Mouse (Mus musculus) liver, embryonic 16.5 days (tissue): ENCODE data around the gene Zranb3. TPM values are rescaled to one million over a fixed set of nuclear protein-coding genes. Genes with fewer than 3 reads are reported as not detected.

Experiments
- ATAC-seq: fragments of 200-750 bp; cut with Nextera tagmentation; 2 replicates; pipeline ENCODE4 v1.8.0; 2017; ENCODE audit warnings: low read depth, mild to moderate bottlenecking, moderate number of reproducible peaks, moderate library complexity
- H3K27ac ChIP-seq: fragments of 300-500 bp; sonication (generic); 2 replicates; pipeline ENCODE4 v1.5.1; 2014; ENCODE audit warnings: mild to moderate bottlenecking, low read length
- H3K27me3 ChIP-seq: fragments of 300-500 bp; sonication (generic); 2 replicates; pipeline ENCODE4 v1.6.1; 2014; ENCODE audit warnings: low read depth, low read length, mixed read lengths; ENCODE audit not compliant: control insufficient read depth, insufficient read depth
- H3K36me3 ChIP-seq: fragments of 300-500 bp; sonication (generic); 2 replicates; pipeline ENCODE4 v1.6.1; 2014; ENCODE audit warnings: mild to moderate bottlenecking; ENCODE audit not compliant: control insufficient read depth, insufficient read depth
- H3K4me1 ChIP-seq: fragments of 300-500 bp; sonication (generic); 2 replicates; pipeline ENCODE4 v1.6.1; 2014; ENCODE audit warnings: low read depth, low read length, mixed read lengths; ENCODE audit not compliant: control insufficient read depth
- H3K4me2 ChIP-seq: fragments of 300-500 bp; sonication (generic); 2 replicates; pipeline ENCODE4 v1.6.1; 2014; ENCODE audit warnings: low read depth, low read length, mixed read lengths
- H3K4me3 ChIP-seq: fragments of 300-500 bp; sonication (generic); 2 replicates; pipeline ENCODE4 v1.5.1; 2014; ENCODE audit warnings: low read depth, mild to moderate bottlenecking, low read length
- H3K9ac ChIP-seq: fragments of 300-500 bp; sonication (generic); 2 replicates; pipeline ENCODE4 v1.6.1; 2014; ENCODE audit warnings: low read depth, low read length
- H3K9me3 ChIP-seq: fragments of 300-500 bp; sonication (generic); replicated peaks from 2 replicates; pipeline ENCODE4 v1.6.1; 2016; ENCODE audit warnings: low read length; ENCODE audit not compliant: control insufficient read depth
- WGBS: fragments of 180-500 bp; shearing (Covaris S2); extraction: QIAGEN DNeasy Blood & Tissue Kit; methylation state at CpG from one replicate; pipeline ENCODE4 v1.1.7; 2014; ENCODE audit not compliant: insufficient replicate concordance; 5-methylcytosine and 5-hydroxymethylcytosine counted together
- polyA plus RNA-seq: library from polyadenylated mRNA; unstranded; fragments of >200 nt; fragmentation: Nextera tagmentation; extraction: Ambion mirVana; gene quantifications from 2 replicates; pipeline ENCODE4 v1.2.1, GENCODE M21; 2015

The Zranb3 gene
- polyA plus RNA-seq, 1 experiment from 2014 or later, result 3.4 TPM

GRCm38 (mm10) chr1:128064716-128065115 is 38.1 kb downstream of the Zranb3 start:
- Histone ChIP-seq H3K4me3 (no peak overlapping the region), H3K4me2 (no peak overlapping the region), H3K27ac (no peak overlapping the region), H3K27me3 (no peaks in the 10 kb centered on the region), H3K36me3 (no peaks in the 10 kb centered on the region), H3K9me3 (no peaks in the 10 kb centered on the region), H3K4me1 (no peaks in the 10 kb centered on the region; the same call in none of the 2 replicates), H3K9ac (no peak overlapping the region)
- no peak for ATAC-seq
- WGBS, result 77% methylated on average over 6 of the region's 6 CpGs

GRCm38 (mm10) chr1:128062167-128062566 is 40.7 kb downstream of the Zranb3 start:
- H3K27me3 ChIP-seq, result no peaks in the 10 kb centered on the region
- no peak overlapping the region for H3K9ac ChIP-seq
- H3K9me3 ChIP-seq, result no peaks in the 10 kb centered on the region
- no peaks in the 10 kb centered on the region; the same call in 1 of the 2 replicates for H3K4me1 ChIP-seq
- H3K36me3 ChIP-seq, result no peaks in the 10 kb centered on the region
- no peak overlapping the region for H3K27ac ChIP-seq
- ATAC-seq, result no peak
- H3K4me2 ChIP-seq, result no peak overlapping the region
- H3K4me3 ChIP-seq, result no peak overlapping the region
- 29% methylated on average over 1 of the region's 1 CpGs for WGBS

GRCm38 (mm10) chr1:128061401-128061800 is 41.4 kb downstream of the Zranb3 start:
- H3K27ac ChIP-seq, result no peak overlapping the region
- H3K27me3 ChIP-seq, result no peaks in the 10 kb centered on the region
- H3K9me3 ChIP-seq, result no peaks in the 10 kb centered on the region
- H3K36me3 ChIP-seq, result no peaks in the 10 kb centered on the region
- H3K4me3 ChIP-seq, result no peak overlapping the region
- no peak overlapping the region for H3K4me2 ChIP-seq
- no peaks in the 10 kb centered on the region; the same call in 1 of the 2 replicates for H3K4me1 ChIP-seq
- 47% methylated on average over 1 of the region's 1 CpGs for WGBS
- no peak for ATAC-seq
- no peak overlapping the region for H3K9ac ChIP-seq

GRCm38 (mm10) chr1:128060655-128061344 is 42.0 kb downstream of the Zranb3 start:
- no peaks in the 10 kb centered on the region for H3K9me3 ChIP-seq
- no peaks in the 10 kb centered on the region for H3K36me3 ChIP-seq
- no peak overlapping the region for H3K9ac ChIP-seq
- no peaks in the 10 kb centered on the region for H3K27me3 ChIP-seq
- H3K4me3 ChIP-seq, result no peak overlapping the region
- no peak overlapping the region for H3K4me2 ChIP-seq
- WGBS, result 42% methylated on average over 8 of the region's 8 CpGs
- no peak overlapping the region for H3K27ac ChIP-seq
- ATAC-seq, result no peak
- H3K4me1 ChIP-seq, result no peaks in the 10 kb centered on the region; the same call in 1 of the 2 replicates

DNA sequence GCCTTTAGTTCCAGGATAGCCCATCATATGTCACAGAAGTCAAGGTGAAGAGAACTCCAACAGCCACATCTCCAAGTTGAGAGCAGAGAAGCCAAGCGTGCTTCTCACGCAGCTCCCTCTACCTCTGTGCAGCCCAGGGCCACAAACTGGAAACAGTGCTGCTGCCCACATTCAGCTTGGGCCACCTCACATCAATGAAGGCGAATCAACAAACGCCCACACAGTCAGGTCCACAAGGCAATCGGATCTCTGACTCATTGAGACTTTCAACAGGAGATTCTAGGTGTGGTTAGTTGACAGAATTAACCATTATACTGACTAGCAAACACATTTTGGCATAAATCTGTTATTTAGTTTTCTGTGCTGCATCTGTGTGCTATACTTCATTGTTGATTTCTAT is 44.2 kb downstream of the Zranb3 start:
- 74% methylated on average over 5 of the region's 5 CpGs for WGBS
- Histone ChIP-seq H3K4me1 (no peaks in the 10 kb centered on the region; the same call in 1 of the 2 replicates), H3K4me3 (no peak overlapping the region), H3K9me3 (no peaks in the 10 kb centered on the region), H3K9ac (no peak overlapping the region), H3K4me2 (no peak overlapping the region), H3K36me3 (no peaks in the 10 kb centered on the region), H3K27me3 (no peaks in the 10 kb centered on the region), H3K27ac (no peak overlapping the region)
- no peak for ATAC-seq

- no peak overlapping the region for H3K4me2 ChIP-seq
- no peaks in the 10 kb centered on the region for H3K9me3 ChIP-seq
- no peak overlapping the region for H3K27ac ChIP-seq
- no peak for ATAC-seq
- H3K27me3 ChIP-seq, result no peaks in the 10 kb centered on the region
- H3K36me3 ChIP-seq, result no peaks in the 10 kb centered on the region
- 79% methylated on average over 4 of the region's 4 CpGs for WGBS
- no peak overlapping the region for H3K4me3 ChIP-seq
- H3K9ac ChIP-seq, result no peak overlapping the region
- no peaks in the 10 kb centered on the region; the same call in 1 of the 2 replicates for H3K4me1 ChIP-seq
Measured at GRCm38 (mm10) chr1:128057269-128057668, 45.6 kb downstream of the Zranb3 start.

DNA sequence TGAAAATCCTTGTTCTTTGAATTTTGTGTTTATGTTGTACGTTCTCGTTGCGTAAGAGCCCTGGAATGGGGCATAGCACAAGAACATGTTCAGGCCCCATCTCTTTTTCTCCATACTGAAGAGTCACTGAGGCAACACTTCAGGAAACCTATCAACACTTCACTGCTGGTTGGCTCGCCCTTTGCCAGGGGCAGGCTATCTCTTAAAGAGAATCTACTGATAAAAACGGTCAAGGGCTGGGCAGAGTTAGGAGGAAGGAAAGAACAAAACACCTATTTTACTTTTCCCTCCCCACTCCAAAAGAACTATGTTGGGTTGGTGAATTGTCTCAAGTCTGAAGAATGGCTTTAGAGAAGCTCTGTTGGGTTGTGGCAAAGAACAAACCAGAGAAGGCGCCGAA is 55.9 kb downstream of the Zranb3 start:
- Histone ChIP-seq H3K4me3 (no peak overlapping the region), H3K27me3 (no peaks in the 10 kb centered on the region), H3K9ac (no peak overlapping the region), H3K4me1 (no peaks in the 10 kb centered on the region), H3K9me3 (no peaks in the 10 kb centered on the region), H3K27ac (no peak overlapping the region), H3K36me3 (no peaks in the 10 kb centered on the region), H3K4me2 (no peak overlapping the region)
- WGBS, result 66% methylated on average over 7 of the region's 7 CpGs
- no peak for ATAC-seq

DNA sequence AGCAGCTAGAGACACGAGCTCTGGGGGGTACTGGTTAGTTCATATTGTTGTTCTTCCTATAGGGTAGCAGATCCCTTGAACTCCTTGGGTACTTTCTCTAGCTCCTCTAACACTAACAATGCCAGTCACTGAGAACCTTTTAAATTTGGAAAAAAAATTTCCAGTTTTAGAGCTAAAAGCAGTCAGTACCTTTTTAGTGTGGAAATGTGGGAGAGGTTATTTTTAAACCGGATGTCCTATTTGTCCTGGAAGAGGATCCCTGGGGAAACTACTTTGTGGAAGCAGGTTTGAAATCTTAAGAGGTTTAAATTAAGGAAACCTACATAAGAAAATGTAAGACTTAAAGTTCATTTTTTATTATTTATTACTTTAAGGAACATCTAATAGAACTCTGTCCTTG is 56.4 kb downstream of the Zranb3 start:
- H3K4me3 ChIP-seq, result no peak overlapping the region
- no peaks in the 10 kb centered on the region for H3K4me1 ChIP-seq
- no peak overlapping the region for H3K4me2 ChIP-seq
- 77% methylated on average over 2 of the region's 2 CpGs for WGBS
- no peak for ATAC-seq
- H3K9me3 ChIP-seq, result no peaks in the 10 kb centered on the region
- H3K9ac ChIP-seq, result no peak overlapping the region
- no peaks in the 10 kb centered on the region for H3K36me3 ChIP-seq
- no peak overlapping the region for H3K27ac ChIP-seq
- no peaks in the 10 kb centered on the region for H3K27me3 ChIP-seq

GRCm38 (mm10) chr1:128044181-128044580 is 58.7 kb downstream of the Zranb3 start:
- Histone ChIP-seq H3K27ac (no peak overlapping the region), H3K4me3 (no peak overlapping the region), H3K9ac (no peak overlapping the region), H3K4me2 (no peak overlapping the region), H3K36me3 (no peaks in the 10 kb centered on the region), H3K4me1 (no peaks in the 10 kb centered on the region), H3K9me3 (no peaks in the 10 kb centered on the region), H3K27me3 (no peaks in the 10 kb centered on the region)
- no peak for ATAC-seq
- 68% methylated on average over 4 of the region's 4 CpGs for WGBS
